Mouse (Mus musculus): ENCODE measurements around the gene Ankk1.

The Ankk1 gene

DNA sequence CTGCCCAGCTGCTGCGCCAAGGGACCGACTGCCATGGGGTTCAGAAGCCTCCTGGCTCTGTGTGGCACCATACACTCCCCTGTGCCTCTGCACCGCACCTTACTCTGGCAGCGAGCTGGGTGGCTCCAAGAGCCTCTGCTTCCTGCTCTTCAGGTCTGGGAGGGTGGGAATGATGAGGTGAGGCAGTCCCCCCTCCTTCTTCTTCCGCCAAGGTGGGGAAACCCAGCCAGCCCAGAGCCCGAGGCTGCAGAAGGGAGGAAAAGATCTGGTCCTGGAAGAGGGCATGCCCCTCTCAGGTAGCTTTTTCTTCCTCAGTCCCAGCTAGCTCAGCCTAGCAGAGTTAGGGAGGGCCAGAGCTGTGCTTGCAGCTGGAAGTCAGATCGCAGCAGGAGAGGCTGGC lies at the start of gene Ankk1:
Gene Ankk1, minus strand, starts transcription at position 101 of the 400 bp plus-strand sequence.
- no peak for DNase-seq

DNA sequence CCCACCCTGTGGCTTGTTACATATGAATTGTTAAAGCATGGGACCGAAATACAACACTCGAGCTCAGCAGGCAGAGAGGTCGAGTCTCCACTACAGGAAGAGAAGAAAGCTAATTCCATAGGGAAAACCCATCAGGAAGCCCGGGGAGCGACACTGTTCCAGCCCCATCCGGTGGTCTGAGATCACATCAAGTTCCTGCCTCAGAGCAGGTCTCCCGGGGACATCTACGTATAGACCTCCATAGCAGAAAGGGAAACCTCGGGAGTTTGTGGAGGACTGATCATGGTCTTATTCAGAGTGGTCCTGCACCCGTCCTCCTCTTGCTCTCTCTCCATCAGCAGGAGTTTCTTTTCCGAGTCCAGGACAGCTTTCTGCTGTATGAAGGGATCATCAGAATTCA lies 45.3 kb upstream of the Ankk1 start:
- DNase-seq = no peak

DNA sequence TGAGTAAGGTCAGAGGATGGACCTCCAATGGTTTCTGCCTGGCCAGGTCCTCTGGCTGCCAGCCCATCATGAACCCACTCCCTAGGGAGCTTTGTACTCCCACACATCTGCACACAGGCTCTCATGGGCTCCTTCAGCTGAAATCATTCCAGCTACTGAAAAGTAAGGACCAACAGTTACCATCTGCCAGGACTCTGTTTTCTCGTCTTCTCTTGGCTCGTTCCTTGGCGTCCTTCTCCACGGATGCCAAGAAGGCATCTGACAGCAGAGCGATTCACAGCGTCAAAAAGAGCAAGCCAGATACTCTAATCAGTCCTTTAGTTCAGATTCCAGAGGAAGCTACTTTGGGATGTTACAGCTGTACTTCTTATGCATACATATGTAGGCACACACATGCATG lies 44.1 kb upstream of the Ankk1 start:
- no peak for DNase-seq

DNA sequence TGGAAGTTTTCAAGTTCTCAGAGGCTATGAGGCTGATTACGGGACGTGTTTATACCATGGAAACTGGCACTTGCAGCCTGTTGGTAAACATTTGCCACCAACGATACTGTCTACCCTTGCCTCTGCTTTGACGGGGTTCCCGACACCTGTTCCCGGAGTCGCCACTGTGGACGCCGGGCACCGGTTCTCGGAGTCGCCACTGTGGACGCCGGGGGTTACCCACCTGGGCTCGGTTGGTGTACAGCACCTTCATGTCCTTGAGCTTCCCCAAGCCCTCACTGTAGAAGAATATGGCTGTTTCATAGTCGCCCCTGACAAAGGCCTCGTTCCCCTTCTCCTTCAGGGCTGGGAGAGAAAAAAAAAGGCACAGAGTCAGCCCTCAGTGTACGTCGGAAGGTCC lies 43.2 kb upstream of the Ankk1 start:
- no peak for DNase-seq

DNA sequence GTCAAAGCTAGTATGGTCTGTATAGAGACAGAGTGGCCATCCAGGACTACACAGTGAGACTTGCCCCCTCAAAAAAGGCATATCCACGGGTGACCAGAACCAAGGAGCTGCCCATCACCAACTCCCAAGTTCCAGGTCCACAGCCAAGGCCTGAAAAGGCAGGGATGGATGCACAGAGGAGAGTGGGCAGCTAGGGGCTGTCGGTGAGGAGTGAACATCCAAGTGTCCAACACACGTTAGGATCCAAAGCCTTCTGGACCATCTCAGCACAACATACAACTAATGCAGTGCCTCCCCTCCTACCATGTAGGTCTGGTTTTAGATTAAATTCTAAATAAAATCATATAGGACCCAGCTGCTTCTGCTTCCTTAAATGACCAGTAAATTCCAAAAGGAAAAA lies 29.3 kb upstream of the Ankk1 start:
- DNase-seq = no peak

DNA sequence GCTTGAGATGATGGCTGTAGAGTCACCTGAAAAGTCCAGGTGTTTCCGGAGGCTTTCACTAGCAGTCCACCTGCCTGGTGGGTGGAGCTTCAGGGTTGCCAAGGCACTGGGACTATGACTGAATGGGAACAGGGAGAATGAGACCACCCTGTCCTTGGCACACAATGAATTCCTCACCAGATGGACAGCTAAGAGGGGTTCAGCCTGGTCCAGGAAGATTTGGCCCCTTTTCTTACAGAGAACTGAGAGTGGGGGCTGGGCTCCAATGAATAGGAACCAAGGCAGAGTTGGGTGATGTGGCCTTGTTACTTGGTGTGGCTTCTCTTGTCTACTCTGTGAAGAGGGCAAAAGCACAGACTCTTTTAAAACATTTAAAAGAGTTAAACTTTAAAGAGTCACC lies 25.6 kb upstream of the Ankk1 start:
- DNase-seq = no peak

DNA sequence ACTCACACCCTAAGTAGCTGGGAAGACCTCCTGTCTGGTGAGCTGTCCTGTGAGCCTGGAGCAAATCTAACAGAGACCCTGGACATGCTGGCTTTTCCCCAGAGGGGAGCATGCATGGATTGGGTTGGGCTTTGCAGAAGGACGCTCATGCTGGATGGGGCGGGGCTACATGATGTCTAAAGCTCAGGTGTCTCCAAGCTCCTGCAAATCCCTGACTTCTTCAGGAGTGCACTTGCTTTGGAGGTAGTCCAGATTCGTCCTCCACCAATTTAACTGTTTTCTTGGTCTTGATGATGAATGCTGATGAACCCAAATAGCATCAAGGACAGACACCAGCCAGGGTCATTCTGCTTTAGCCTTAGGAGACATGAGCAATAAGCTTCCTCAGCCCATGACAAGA lies 23.7 kb upstream of the Ankk1 start:
- DNase-seq = no peak

DNA sequence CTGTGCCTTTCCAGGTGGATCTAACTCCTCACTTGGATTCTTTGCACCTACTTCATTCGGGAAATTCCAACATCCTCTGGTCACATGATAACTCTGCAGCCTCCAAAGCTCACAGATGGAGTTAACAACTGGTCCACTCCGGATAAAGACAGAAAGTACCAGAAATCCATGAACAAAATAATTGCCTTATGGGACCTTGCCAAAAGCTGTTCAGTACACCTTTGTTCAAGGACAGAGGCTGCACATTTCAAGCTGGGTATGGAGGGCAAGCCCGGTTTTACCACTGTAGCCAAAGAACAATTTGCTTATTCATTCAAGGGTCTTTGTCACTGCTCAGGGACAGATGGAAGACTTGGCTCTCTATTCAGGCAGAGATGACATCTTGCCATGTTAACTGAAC lies 15.8 kb upstream of the Ankk1 start:
- no peak for DNase-seq

DNA sequence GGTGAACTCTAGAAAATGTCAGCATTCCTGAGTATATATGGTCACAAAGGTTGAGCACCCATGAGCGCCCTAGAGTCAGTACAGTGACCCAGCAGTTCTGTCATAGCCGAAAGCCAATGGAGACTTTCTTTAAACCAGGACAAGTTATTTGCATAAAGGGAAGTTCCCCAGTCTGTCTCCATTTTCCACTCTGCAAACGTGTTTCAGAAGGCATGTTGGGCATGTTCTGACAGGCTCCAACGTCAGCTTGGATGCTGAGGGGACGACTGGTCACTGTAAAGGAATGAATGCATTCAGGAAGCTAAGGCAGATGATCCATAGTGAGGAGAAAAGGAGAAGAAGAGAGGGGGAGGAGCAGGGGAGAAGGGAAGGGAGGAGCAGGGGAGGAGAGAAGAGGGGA lies 657 bp upstream of the Ankk1 start:
- no peak for DNase-seq

DNA sequence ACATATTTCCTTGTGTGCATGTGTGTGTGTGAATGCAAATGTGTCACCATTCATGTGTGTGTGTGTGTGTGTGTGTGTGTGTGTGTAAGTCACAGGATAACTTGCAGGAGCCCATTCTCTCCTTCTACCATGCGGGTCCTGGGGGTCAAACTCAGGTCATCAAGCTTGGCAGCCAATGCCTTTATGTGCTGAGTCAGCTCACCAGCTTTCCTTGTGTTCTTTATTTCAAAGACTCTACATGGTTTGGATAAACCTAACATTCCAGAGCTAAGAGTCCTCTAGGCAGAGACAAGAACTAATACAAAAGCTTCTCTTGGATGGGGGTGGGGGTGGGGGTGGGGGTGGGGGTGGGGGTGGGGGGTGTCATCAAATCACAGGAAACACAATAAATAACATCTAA lies 1.2 kb downstream of the Ankk1 start:
- DNase-seq = no peak

DNA sequence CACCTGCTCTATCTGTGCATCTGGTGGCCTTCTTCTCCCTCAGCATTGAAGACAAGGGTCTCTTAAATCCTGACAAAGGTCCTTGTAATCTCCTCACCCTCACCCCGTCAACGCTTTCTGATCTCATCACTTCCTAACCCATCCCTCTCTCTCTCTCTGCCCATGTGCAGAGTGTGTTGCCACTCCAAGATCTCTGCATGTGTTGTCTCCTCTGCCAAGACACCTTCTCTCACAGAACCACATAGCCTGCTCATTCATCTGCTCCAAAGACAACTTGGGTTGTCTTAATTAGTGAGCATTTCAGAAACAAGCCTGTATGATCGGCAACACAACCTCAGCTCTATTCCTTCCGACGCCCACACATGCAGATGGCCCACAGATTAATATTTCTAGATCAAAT lies 3.0 kb downstream of the Ankk1 start:
- no peak for DNase-seq

DNA sequence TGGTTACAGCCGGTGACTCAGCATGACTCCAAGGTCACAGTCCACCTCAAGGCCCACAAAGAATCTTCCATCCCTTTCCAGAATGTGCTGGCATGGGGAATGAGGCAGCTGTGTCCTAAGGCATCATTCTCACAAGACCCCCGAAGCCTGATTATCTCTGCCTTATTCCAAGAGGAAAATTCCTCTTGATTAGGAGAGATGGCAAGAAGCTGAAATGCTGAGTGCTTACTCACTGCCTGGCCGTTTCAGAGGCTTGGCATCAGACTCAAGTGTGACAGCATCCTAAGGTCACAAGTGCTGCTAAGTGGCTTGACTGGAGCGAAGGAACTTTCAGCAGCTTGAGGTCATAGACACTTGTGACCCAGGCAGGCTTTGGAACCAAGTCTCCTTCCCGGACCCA lies 16.2 kb downstream of the Ankk1 start:
- DNase-seq = no peak

DNA sequence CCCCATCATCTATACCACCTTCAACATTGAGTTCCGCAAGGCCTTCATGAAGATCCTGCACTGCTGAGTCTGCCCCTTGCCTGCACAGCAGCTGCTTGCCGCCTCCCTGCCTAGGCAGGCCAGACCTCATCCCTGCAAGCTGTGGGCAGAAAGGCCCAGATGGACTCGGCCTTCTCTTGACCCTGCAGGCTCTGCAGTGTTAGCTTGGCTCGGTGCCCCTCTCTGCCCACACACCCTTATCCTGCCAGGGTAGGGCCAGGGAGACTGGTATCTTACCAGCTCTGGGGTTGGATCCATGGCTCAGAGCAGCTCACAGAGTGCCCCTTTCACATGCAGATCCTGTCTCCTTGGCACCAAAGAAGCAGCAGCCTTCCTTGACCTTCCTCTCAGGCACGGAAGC lies 19.8 kb downstream of the Ankk1 start:
- no peak for DNase-seq

DNA sequence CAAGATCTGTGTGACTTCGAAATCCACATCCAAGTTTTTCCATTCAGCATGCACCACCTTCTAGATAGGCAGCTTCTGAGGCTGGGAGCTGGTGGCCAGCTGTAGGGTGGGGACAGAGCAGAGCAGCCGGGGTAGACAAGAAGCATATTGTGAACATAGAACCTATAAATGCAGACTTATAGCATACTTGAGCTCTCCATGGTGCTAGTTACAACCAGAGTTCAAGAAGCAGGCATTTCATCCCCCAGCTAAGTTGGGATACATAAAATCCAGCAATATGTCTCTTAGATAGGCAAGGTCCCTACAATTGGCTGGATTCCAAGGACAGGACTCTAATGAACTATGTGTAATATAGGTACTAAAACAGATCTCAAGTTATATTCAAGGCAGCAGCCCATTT lies 23.1 kb downstream of the Ankk1 start:
- no peak for DNase-seq

DNA sequence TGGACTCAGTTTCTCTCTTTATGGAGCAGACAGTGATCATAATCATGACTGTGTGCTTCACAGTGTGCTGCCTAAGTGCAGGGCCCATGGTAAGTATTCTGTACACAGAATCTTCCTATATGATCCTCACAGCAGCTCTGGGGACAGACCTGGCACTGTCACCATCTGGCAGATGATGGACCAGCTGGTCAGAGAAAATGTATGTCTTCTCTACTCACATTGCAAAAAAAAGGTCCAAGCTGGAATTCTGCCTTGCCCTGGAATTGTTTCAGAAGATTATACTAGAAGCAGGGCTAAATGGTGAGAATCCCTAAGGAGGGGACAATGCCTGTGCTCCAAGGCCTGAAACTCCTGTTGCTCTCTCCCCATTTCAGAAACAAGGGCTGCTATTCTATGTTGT lies 30.8 kb downstream of the Ankk1 start:
- no peak for DNase-seq

DNA sequence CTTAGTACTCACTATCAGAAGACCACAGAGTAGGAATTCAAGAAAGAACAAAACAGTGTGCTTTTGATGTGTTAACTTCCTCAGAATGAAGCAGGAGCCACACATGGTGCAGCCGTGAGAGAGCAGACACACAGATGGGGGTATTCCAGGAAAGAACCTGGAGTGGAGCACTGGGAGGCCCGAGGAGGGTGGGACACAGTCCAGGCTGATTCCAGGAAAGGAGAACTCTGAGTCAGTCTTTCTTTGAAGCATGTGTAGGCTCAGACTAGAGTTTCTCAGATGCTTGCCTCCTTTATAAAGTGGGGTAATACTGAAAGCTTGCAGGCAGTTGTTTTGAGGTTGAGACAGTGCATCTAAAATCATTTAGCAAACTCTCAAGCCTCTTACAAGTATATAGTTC lies 34.6 kb downstream of the Ankk1 start:
- no peak for DNase-seq

DNA sequence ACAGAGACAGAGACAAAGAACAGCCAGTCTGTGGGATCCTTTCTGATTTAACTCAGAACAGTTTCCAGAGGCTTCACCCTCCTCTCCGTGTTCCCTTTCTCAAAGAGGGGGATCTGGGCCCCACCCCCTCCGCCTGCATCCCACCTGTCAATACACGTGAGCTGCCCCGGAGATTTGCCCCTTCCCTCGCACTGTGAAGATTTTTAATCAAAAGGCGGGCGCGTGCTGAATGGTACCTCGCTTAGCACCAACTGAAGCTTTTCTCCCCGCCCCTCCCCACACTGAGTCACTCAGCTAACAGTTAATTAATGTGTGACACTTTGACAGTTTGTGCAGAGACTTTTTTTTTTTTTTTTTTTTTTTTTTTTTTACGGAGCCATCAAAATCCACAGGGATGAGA lies 40.7 kb downstream of the Ankk1 start:
- DNase-seq = peak; percentile 8

DNA sequence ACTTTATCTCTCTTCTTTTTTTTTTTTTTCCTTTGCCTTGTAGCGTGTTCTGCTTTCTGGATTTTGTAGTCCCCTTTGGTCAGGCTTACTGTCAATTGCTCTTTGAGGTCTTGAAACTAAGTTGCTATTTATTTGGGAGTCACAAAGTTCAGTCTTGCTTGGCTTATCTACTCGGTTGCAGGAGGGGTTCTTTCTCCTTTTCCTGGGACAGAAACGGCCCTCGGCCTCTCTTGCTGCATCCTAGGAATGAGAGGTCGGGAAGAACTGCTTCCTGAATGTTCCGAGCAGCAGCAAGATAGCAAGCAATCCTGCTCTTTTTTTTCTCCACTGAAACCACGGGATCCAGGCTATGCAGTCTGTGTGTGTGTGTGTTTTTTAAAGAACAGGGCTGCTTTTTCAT lies 41.5 kb downstream of the Ankk1 start:
- DNase-seq = no peak

DNA sequence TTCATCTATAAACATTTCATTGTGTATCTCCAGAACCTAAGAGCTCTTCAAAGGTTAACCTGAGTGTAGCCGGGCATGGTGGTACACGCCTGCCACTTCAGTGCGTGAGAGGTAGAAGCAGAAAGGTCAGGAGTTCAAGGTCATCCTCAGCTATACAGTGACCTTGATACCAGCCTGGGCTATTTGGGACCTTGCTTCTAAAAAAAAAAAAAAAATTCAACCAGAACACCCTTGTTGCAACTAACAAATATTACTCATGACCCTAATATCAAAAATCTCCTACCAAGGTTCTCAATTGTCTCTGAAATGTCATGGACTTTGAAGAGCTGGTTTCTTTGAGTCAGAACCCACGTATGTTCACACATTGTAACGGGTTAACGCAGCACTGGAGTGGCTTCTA lies 42.0 kb downstream of the Ankk1 start:
- DNase-seq = no peak

DNA sequence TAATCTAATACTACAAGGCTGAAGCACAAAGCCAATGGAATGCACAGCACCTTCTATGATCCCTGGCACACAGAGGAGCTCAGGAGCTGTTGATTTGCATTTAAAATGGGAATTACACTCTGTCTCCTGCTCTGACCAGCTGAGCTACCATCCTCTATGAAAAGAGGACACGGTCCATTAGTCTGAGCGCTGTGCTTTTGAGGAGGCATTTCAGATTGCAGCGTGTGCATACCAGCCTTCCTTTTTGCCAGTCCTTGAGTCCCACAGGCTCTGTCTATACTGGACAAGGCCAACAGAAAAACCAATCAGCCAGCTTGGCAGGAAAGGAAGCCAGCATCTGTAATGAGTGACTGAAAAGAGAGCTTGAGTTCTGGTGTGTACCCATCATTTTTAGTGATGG lies 42.8 kb downstream of the Ankk1 start:
- no peak for DNase-seq

DNA sequence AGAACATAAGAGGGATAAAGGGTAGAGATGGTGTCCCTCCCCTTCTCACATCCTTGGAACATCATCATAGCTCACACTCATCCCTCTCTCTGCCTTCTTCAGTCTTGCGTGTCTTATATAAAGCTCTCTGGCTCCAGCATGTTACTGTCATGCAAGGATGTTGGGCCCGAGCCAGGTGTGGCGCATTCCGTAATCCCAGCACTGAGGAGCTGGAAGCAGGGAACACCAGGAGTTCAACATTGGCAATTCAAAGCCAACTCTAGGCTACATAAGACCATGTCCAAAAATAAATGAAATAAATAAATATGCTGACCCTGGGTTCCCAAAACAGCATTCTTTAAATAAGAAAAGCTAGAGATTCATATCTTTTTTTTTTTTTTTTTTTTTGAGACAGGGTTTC lies 46.9 kb downstream of the Ankk1 start:
- DNase-seq = no peak

DNA sequence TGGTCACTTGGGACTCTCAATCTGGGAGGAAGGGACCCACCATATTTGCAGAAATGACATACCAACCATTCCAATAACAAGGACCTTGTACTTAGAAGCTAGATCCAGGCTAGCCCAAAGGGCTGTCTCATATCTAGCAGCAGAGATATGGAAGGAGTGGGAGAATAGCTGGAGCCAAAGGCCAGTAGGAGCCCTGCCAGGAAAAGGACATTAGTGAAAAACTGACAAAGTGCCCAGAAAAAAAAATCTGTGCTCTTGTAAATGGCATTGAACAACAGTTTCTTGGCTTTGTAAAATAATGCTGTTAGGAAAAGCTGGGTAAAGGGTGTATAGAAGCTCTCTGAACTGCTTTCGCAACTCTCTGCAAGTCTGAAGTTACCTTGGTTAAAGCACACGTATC lies 52.9 kb downstream of the Ankk1 start:
- no peak for DNase-seq

DNA sequence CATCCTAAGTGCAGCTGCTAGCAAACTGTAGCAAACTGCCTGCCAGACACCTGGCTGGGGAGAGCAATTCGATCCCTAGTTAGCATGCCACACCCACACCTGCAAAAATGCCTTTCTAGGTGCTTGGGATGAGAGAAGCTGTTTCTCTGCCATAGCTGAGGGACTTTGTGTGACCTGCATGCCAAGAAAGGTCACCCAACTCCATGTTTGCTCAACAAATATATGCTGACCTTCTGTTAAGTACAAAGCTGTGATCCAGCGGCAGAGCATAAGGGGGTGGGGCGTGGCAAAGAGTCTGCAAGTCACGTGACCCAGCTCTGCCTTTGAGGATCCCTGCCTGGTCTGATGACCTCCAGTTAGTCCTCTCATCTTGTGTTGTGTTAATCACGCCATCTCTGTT lies 61.1 kb downstream of the Ankk1 start:
- peak; percentile 6 for DNase-seq
